Mouse (Mus musculus) ES-E14 (cell line): ENCODE measurements around the gene Cntn5. TPM values are rescaled to one million over a fixed set of nuclear protein-coding genes. Genes with fewer than 3 reads are reported as not detected.

Experiments used
- DNase-seq: peaks from one replicate; pipeline ENCODE4 v3.0.0-alpha.2; 2013; ENCODE audit warnings: low read depth, low spot score
- H3K27ac ChIP-seq: 2 replicates; pipeline ENCODE4 v1.5.1; 2012; ENCODE audit warnings: low read depth, mild to moderate bottlenecking, low read length, moderate library complexity, mixed read lengths; ENCODE audit not compliant: poor library complexity, insufficient read depth, severe bottlenecking
- H3K36me3 ChIP-seq: 2 replicates; pipeline ENCODE4 v1.6.1; 2012; ENCODE audit warnings: mild to moderate bottlenecking, low read length, moderate library complexity, mixed read lengths; ENCODE audit not compliant: control insufficient read depth, poor library complexity, insufficient read depth, severe bottlenecking
- H3K4me1 ChIP-seq, 2 experiments: fragments of 150-350 bp in 1 of 2; sonication (generic) in 1 of 2; 2 replicates each; pipeline ENCODE4 v1.6.1; 2012; ENCODE audit warnings: low read length in 2 of 2, mild to moderate bottlenecking in 1 of 2, mixed read lengths in 1 of 2; ENCODE audit not compliant: control insufficient read depth in 2 of 2, insufficient read depth in 2 of 2, poor library complexity in 1 of 2
- H3K4me3 ChIP-seq, 2 experiments: fragments of 150-350 bp in 1 of 2; sonication (generic) in 1 of 2; 2 replicates each; pipeline ENCODE4 v1.5.1; 2012; ENCODE audit warnings: low read length in 2 of 2, low read depth in 1 of 2, mild to moderate bottlenecking in 1 of 2, mixed read lengths in 1 of 2; ENCODE audit not compliant: insufficient read depth in 1 of 2, poor library complexity in 1 of 2, severe bottlenecking in 1 of 2
- H3K9ac ChIP-seq: 2 replicates; pipeline ENCODE4 v1.6.1; 2012; ENCODE audit warnings: low read depth, mild to moderate bottlenecking, low read length, mixed read lengths; ENCODE audit not compliant: poor library complexity, insufficient read depth, severe bottlenecking
- H3K9me3 ChIP-seq: fragments of 150-350 bp; sonication (generic); 2 replicates; pipeline ENCODE4 v1.6.1; 2012; ENCODE audit warnings: low read depth, mild to moderate bottlenecking, low read length; ENCODE audit not compliant: control insufficient read depth, insufficient read depth
- CHD2 ChIP-seq: IDR thresholded peaks from 2 replicates; pipeline ENCODE4 v1.6.1; 2014; ENCODE audit warnings: mild to moderate bottlenecking, low read depth, low read length, inconsistent platforms
- HCFC1 ChIP-seq: IDR thresholded peaks from 2 replicates; pipeline ENCODE4 v1.6.1; 2012; ENCODE audit warnings: low read length, inconsistent platforms, borderline replicate concordance; ENCODE audit not compliant: insufficient read depth
- MAFK ChIP-seq: IDR thresholded peaks from 2 replicates; pipeline ENCODE4 v1.6.1; 2014; ENCODE audit warnings: mild to moderate bottlenecking, low read depth, low read length, inconsistent platforms; ENCODE audit not compliant: insufficient read depth
- ZC3H11A ChIP-seq: IDR thresholded peaks from 2 replicates; pipeline ENCODE4 v1.6.1; 2012; ENCODE audit warnings: low read depth, mild to moderate bottlenecking, inconsistent platforms, low read length, borderline replicate concordance
- ZNF384 ChIP-seq: IDR thresholded peaks from 2 replicates; pipeline ENCODE4 v1.6.1; 2012; ENCODE audit warnings: low read depth, low read length, inconsistent platforms
- in situ Hi-C, 2 experiments: fragments of 600-800 bp; cut with MboI; formaldehyde crosslinking; loops; one replicate each; pipeline ENCODE4 v1.15.1; 2025; ENCODE audit warnings: low sequenced_read_pairs in 2 of 2, inconsistent platforms in 1 of 2; ENCODE audit not compliant: unreplicated experiment in 2 of 2
- total RNA-seq: library from RNA; depleted of rRNA; stranded (reverse); fragments of 300-350 nt; gene quantifications from 2 replicates; pipeline ENCODE4 v1.2.3, GENCODE M21; 2012

Cntn5 gene
- total RNA-seq, 1 experiment: not detected

GRCm38 (mm10) chr9:10226013-10226412 lies 678.6 kb downstream of the Cntn5 start:
- Histone ChIP-seq H3K36me3 (no peaks in the 10 kb centered on the region), H3K9ac (no peak overlapping the region), H3K4me1 (no peaks in the 10 kb centered on the region), H3K27ac (no peak overlapping the region), H3K4me3 (no peak overlapping the region), H3K9me3 (no peaks in the 10 kb centered on the region)
- DNase-seq: no peak
- in situ Hi-C loops: no loop called here
- no peak for TF ChIP-seq ZC3H11A
- TF ChIP-seq HCFC1: no peak
- no peak for TF ChIP-seq MAFK
- TF ChIP-seq ZNF384: no peak
- TF ChIP-seq CHD2: no peak

- H3K9me3 ChIP-seq: no peaks in the 10 kb centered on the region
- H3K36me3 ChIP-seq: no peaks in the 10 kb centered on the region
- no peak overlapping the region for H3K9ac ChIP-seq
- no peak overlapping the region for H3K27ac ChIP-seq
- no peaks in the 10 kb centered on the region for H3K4me1 ChIP-seq
- H3K4me3 ChIP-seq: no peak overlapping the region
- TF ChIP-seq ZC3H11A: no peak
- no peak for TF ChIP-seq CHD2
- TF ChIP-seq HCFC1: no peak
- no peak for TF ChIP-seq ZNF384
- TF ChIP-seq MAFK: no peak
- in situ Hi-C loops: no loop called here
- peak; percentile 15 for DNase-seq
Measured at GRCm38 (mm10) chr9:10186063-10186462, 718.5 kb downstream of the Cntn5 start.

- Histone ChIP-seq H3K4me3 (no peak overlapping the region), H3K36me3 (no peaks in the 10 kb centered on the region), H3K4me1 (no peaks in the 10 kb centered on the region), H3K9me3 (no peaks in the 10 kb centered on the region), H3K9ac (no peak overlapping the region), H3K27ac (no peak overlapping the region)
- no peak for TF ChIP-seq MAFK
- no peak for TF ChIP-seq ZC3H11A
- no peak for TF ChIP-seq HCFC1
- TF ChIP-seq ZNF384: no peak
- no peak for TF ChIP-seq CHD2
- DNase-seq: no peak
- in situ Hi-C loops: no loop called here
Measured at GRCm38 (mm10) chr9:10170526-10170925, 734.0 kb downstream of the Cntn5 start.

GRCm38 (mm10) chr9:10121350-10122057 lies 783.1 kb downstream of the Cntn5 start:
- Histone ChIP-seq H3K36me3 (no peaks in the 10 kb centered on the region), H3K9me3 (no peaks in the 10 kb centered on the region), H3K27ac (no peak overlapping the region), H3K4me1 (no peaks in the 10 kb centered on the region), H3K9ac (no peak overlapping the region), H3K4me3 (no peak overlapping the region)
- in situ Hi-C loops: no loop called here
- TF ChIP-seq ZC3H11A: no peak
- TF ChIP-seq ZNF384: no peak
- TF ChIP-seq MAFK: no peak
- no peak for TF ChIP-seq CHD2
- no peak for TF ChIP-seq HCFC1
- no peak for DNase-seq

- H3K4me3 ChIP-seq: no peak overlapping the region
- H3K36me3 ChIP-seq: no peaks in the 10 kb centered on the region
- no peaks in the 10 kb centered on the region for H3K4me1 ChIP-seq
- no peak overlapping the region for H3K27ac ChIP-seq
- TF ChIP-seq ZNF384: no peak
- TF ChIP-seq MAFK: no peak
- no peak for TF ChIP-seq HCFC1
- TF ChIP-seq ZC3H11A: no peak
- no peak for TF ChIP-seq CHD2
- H3K9ac ChIP-seq: no peak overlapping the region
- no peaks in the 10 kb centered on the region for H3K9me3 ChIP-seq
- in situ Hi-C loops: no loop called here
- DNase-seq: no peak
Measured at GRCm38 (mm10) chr9:10116581-10116980, 788.0 kb downstream of the Cntn5 start.
